ENCODE assay signal across 18 mouse cellular contexts in genomic region chr17:8923727-8924126, GRCm38 (mm10).
"Had no signal": no experiment of that assay in that cellular context is flagged by ENCODE, and none has a peak within 500 bp of the region (broad histone marks: within the 10 kb centered on the region; RNA-seq: fewer than 3 reads in every experiment).

No protein-coding gene starts in this region.

- H3K27me3 ChIP-seq: liver, embryonic 13.5 days; lung, embryonic 15.5 days; neural tube, embryonic 12.5 days had no signal

- H3K27ac ChIP-seq: hindbrain, postnatal 0 days; kidney, postnatal 0 days; layer of hippocampus, adult 2 months; left cerebral cortex, adult 2 months; limb, embryonic 12.5 days; liver, embryonic 13.5 days; lung, embryonic 15.5 days; macrophage; midbrain, embryonic 12.5 days; neural tube, embryonic 12.5 days had no signal

- DNase-seq: kidney, adult 11 months; kidney, adult 9 months; kidney, postnatal 36 days; liver; liver, embryonic 13.5 days; liver, postnatal 0 days; lung, postnatal 14 days; right cerebral cortex, postnatal 14 days had no signal

- H3K9ac ChIP-seq: limb, embryonic 12.5 days; liver, embryonic 13.5 days; liver, postnatal 0 days; lung, embryonic 15.5 days; midbrain, embryonic 12.5 days; neural tube, embryonic 12.5 days had no signal

- H3K4me1 ChIP-seq: liver, embryonic 13.5 days; lung, embryonic 15.5 days had no signal

- H3K36me3 ChIP-seq: limb, embryonic 12.5 days; liver, embryonic 13.5 days; lung, embryonic 15.5 days; midbrain, embryonic 12.5 days; neural tube, embryonic 12.5 days had no signal

- H3K4me3 ChIP-seq: layer of hippocampus, adult 2 months; left cerebral cortex, adult 2 months; limb, embryonic 12.5 days; liver, embryonic 13.5 days; lung, embryonic 15.5 days; megakaryocyte, embryonic 14.5 days; midbrain, embryonic 12.5 days; neural tube, embryonic 12.5 days had no signal

- H3K4me2 ChIP-seq: limb, embryonic 12.5 days; liver, embryonic 13.5 days; lung, embryonic 15.5 days; midbrain, embryonic 12.5 days; neural tube, embryonic 12.5 days had no signal

- ATAC-seq: hindbrain, postnatal 0 days; liver, postnatal 0 days had no signal

- H3K9me3 ChIP-seq: limb, embryonic 12.5 days; liver, embryonic 13.5 days; lung, embryonic 15.5 days; megakaryocyte, embryonic 14.5 days; midbrain, embryonic 12.5 days; neural tube, embryonic 12.5 days had no signal
